Mouse (Mus musculus) embryonic fibroblast, embryonic 13.5 days (primary cell): ENCODE results near the gene Sigmar1.

Experiments
- CTCF ChIP-seq: IDR thresholded peaks from 2 replicates; pipeline ENCODE4 v1.5.1; 2011; ENCODE audit warnings: mild to moderate bottlenecking, control low read depth, low read length, moderate library complexity, borderline replicate concordance; ENCODE audit not compliant: insufficient read depth
- POLR2A ChIP-seq: IDR thresholded peaks from 2 replicates; pipeline ENCODE4 v1.6.1; 2011; ENCODE audit warnings: low read depth, mild to moderate bottlenecking, control low read depth, low read length, moderate library complexity

DNA sequence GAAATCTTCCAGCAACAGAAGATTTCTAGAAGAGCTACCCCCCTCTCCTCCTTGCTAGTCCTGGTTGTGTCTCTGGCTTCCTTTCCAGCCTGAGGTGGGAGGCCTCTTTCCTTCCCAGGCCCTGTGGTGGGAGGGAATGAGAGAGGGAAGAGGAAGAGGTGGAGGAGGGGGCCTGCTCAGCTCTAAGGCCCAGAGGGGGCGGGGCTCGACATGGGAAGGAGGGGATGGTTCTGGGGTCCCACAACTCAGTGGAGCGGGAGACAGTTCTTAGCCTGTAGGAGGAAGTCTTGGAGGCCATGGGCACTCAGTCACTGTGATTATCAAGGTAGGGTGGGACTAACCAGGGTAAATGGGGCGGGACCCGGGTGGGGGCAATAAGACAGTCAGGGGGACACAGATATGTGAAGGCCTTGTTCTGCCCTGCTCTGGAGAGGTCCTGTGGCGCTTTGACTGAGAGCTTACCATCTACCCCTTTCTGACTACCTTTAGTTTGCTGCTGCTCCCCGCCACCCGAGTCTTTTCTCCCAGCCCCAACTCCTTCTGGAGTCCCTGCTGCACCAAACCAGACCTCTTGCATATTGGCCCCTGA is 6.2 kb upstream of the Sigmar1 start:
- TF ChIP-seq CTCF (no peak), POLR2A (peak; percentile 35; the same call in 1 of the 2 replicates)
